8 mouse cellular contexts compared by ENCODE assay signal in the genomic region with DNA sequence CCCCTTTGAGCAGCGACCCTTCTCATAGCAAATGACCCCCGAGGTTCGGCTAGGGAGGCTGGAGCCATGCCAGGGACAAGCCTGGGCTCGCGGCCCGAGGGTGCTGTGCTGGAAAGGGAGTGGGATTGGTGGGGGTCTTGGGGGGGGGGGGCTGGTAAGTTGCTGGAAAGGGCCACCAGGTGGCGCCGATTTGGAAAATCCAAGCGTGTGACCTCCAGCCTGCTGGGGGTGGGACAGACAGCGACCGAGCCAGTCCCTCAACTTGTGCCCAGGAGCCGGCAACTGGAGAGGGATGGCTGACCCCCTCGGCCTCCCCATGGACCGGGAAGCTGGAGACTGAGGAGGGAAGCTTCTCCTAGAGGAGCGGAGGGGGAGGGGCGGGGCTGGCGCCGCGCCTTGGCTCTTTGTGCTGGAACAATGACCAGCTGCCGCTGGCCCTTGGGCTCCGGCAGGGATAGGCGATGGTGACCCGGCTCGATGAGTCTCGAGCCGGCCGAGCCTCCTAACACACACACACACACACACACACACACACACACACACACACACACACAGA. TPM values are rescaled to one million over a fixed set of nuclear protein-coding genes. Genes with fewer than 3 reads are reported as not detected.
A peak's percentile ranks its signal among the peaks of the same experiment; 100 is the strongest.
DNase-seq lines count a peak whose midpoint lies in the region; ATAC-seq lines count a peak whose summit lies in the region.

No protein-coding gene starts in this region.

- no peaks in the 10 kb centered on the region for H3K9me3 ChIP-seq in embryonic facial prominence, embryonic 14.5 days (ENCODE audit: control insufficient read depth, low read length)
- H3K9me3 ChIP-seq in heart, embryonic 14.5 days (ENCODE audit: control insufficient read depth, low read length) = no peaks in the 10 kb centered on the region
- no peaks in the 10 kb centered on the region for H3K9me3 ChIP-seq in liver, embryonic 15.5 days (replicated peaks)
- H3K9me3 ChIP-seq in neural tube, embryonic 15.5 days (replicated peaks) = no peaks in the 10 kb centered on the region

- no peaks in the 10 kb centered on the region for H3K27me3 ChIP-seq in embryonic facial prominence, embryonic 14.5 days (replicated peaks; ENCODE audit: control insufficient read depth, insufficient read depth, low read length)
- H3K27me3 ChIP-seq in heart, embryonic 14.5 days (ENCODE audit: control insufficient read depth, insufficient read depth, low read length) = no peaks in the 10 kb centered on the region
- peaks cover 33% of the 10 kb centered on the region for H3K27me3 ChIP-seq in liver, embryonic 15.5 days
- H3K27me3 ChIP-seq in neural tube, embryonic 15.5 days (replicated peaks) = 0 out of 2 replicates have a peak, but pooled peaks cover 3% of the 10 kb centered on the region

- H3K27ac ChIP-seq in embryonic facial prominence, embryonic 14.5 days (replicated peaks; ENCODE audit: low read depth, low read length) = peak overlapping the region; percentile 99
- peak overlapping the region; percentile 98 to 100 for H3K27ac ChIP-seq in heart, embryonic 14.5 days (replicated peaks in 1 of 2; ENCODE audit: control insufficient read depth in 1 of 2, insufficient read depth in 1 of 2, low read depth in 2 of 2, low read length in 2 of 2)
- peak overlapping the region; percentile 70 for H3K27ac ChIP-seq in liver, embryonic 15.5 days (replicated peaks)
- H3K27ac ChIP-seq in neural tube, embryonic 15.5 days (replicated peaks) = peak overlapping the region; percentile 94

- H3K36me3 ChIP-seq in embryonic facial prominence, embryonic 14.5 days (ENCODE audit: control insufficient read depth, insufficient read depth, low read length) = peaks cover 12% of the 10 kb centered on the region
- H3K36me3 ChIP-seq in heart, embryonic 14.5 days (ENCODE audit: control insufficient read depth, insufficient read depth, low read length) = peaks cover 23% of the 10 kb centered on the region
- peaks cover 2% of the 10 kb centered on the region; the same call in 1 of the 2 replicates for H3K36me3 ChIP-seq in liver, embryonic 15.5 days (replicated peaks)
- peaks cover 3% of the 10 kb centered on the region; the same call in 1 of the 2 replicates for H3K36me3 ChIP-seq in neural tube, embryonic 15.5 days

- peak overlapping the region; percentile 87 for H3K9ac ChIP-seq in embryonic facial prominence, embryonic 14.5 days (ENCODE audit: low read depth, low read length)
- H3K9ac ChIP-seq in heart, embryonic 14.5 days (ENCODE audit: low read length) = peak overlapping the region; percentile 96
- H3K9ac ChIP-seq in liver, embryonic 15.5 days = peak overlapping the region; percentile 57; the same call in 1 of the 2 replicates
- peak overlapping the region; percentile 69 for H3K9ac ChIP-seq in neural tube, embryonic 15.5 days (replicated peaks)

- H3K4me2 ChIP-seq in embryonic facial prominence, embryonic 14.5 days (ENCODE audit: low read depth, low read length) = peak overlapping the region; percentile 70
- peak overlapping the region; percentile 98 for H3K4me2 ChIP-seq in heart, embryonic 14.5 days (ENCODE audit: low read length)
- peak overlapping the region; percentile 94 for H3K4me2 ChIP-seq in liver, embryonic 15.5 days
- H3K4me2 ChIP-seq in neural tube, embryonic 15.5 days = peak overlapping the region; percentile 82

- peaks cover 39% of the 10 kb centered on the region for H3K4me1 ChIP-seq in embryonic facial prominence, embryonic 14.5 days (ENCODE audit: control insufficient read depth, insufficient read depth, low read length)
- H3K4me1 ChIP-seq in heart, embryonic 14.5 days (ENCODE audit: control insufficient read depth in 2 of 2, insufficient read depth in 2 of 2, low read length in 2 of 2) = peaks cover 23 to 46% of the 10 kb centered on the region in 2 experiments
- peaks cover 62% of the 10 kb centered on the region for H3K4me1 ChIP-seq in liver, embryonic 15.5 days (replicated peaks)
- peaks cover 71% of the 10 kb centered on the region for H3K4me1 ChIP-seq in neural tube, embryonic 15.5 days

- peak overlapping the region; percentile 63 for H3K4me3 ChIP-seq in embryonic facial prominence, embryonic 14.5 days (ENCODE audit: low read depth, low read length)
- H3K4me3 ChIP-seq in heart, embryonic 14.5 days (ENCODE audit: control insufficient read depth in 1 of 2, insufficient read depth in 1 of 2, low read depth in 1 of 2, low read length in 2 of 2) = peak overlapping the region; percentile 68 to 79
- H3K4me3 ChIP-seq in liver, embryonic 15.5 days (replicated peaks) = peak overlapping the region; percentile 63
- peak overlapping the region; percentile 57 for H3K4me3 ChIP-seq in neural tube, embryonic 15.5 days (replicated peaks)

- peak; percentile 41 for ATAC-seq in embryonic facial prominence, embryonic 14.5 days (ENCODE audit: low read depth)
- ATAC-seq in heart, embryonic 14.5 days (ENCODE audit: insufficient number of reproducible peaks, insufficient read depth, low FRiP score, low read depth) = peak; percentile 60
- ATAC-seq in liver, embryonic 15.5 days (ENCODE audit: insufficient read depth) = peak; percentile 16; the same call in 1 of the 2 replicates
- ATAC-seq in neural tube, embryonic 15.5 days (ENCODE audit: low FRiP score) = peak; percentile 61

- DNase-seq in 3134 (ENCODE audit: extremely low read depth, insufficient read length, low spot score) = peak; percentile 87
- peak; percentile 90 for DNase-seq in adrenal gland, adult 2 months
- DNase-seq in embryonic facial prominence, embryonic 14.5 days (ENCODE audit: low spot score) = peak; percentile 93
- DNase-seq in kidney, postnatal 14 days = peak; percentile 93
- DNase-seq in thymus, postnatal 36 days = peak; percentile 39 to 45

- WGBS in embryonic facial prominence, embryonic 14.5 days = 1% methylated on average over 7 of the region's 27 CpGs
- 1% methylated on average over 23 of the region's 27 CpGs for WGBS in heart, embryonic 14.5 days
- 0% methylated on average over 27 of the region's 27 CpGs for WGBS in liver, embryonic 15.5 days (ENCODE audit: insufficient replicate concordance)
- 0% methylated on average over 15 of the region's 27 CpGs for WGBS in neural tube, embryonic 15.5 days

RNA-seq across cellular contexts. Expression of a gene that starts 3.1 kb away (rescaled TPM):
- total RNA-seq in adrenal gland, adult 2 months (2021) = 100 to 1,000 TPM in 1 of 2 experiments, 10 to 100 TPM in 1; 52.8 to 111 TPM
- 313 and 342 TPM in 2 replicates for polyA plus RNA-seq in adrenal gland, adult 2 months (2012; rRNA removed)
- polyA plus RNA-seq in embryonic facial prominence, embryonic 14.5 days (2014; fragmentation: Nextera tagmentation; extraction: Ambion mirVana) = 51.2 and 56.1 TPM in 2 replicates
- 39.5 and 42.2 TPM in 2 replicates for polyA plus RNA-seq in heart, embryonic 14.5 days (2014; fragmentation: Nextera tagmentation; extraction: Ambion mirVana)
- polyA plus RNA-seq in liver, embryonic 15.5 days (2015; fragmentation: Nextera tagmentation; extraction: Ambion mirVana) = 6.8 and 7.7 TPM in 2 replicates
- polyA plus RNA-seq in neural tube, embryonic 15.5 days (2015; fragmentation: Nextera tagmentation; extraction: Ambion mirVana) = 23.4 and 28.2 TPM in 2 replicates

RNA-seq across cellular contexts. Expression of a gene that starts 11.1 kb away (rescaled TPM):
- 10 to 100 TPM; 45.2 to 55.1 TPM for total RNA-seq in adrenal gland, adult 2 months (2021)
- polyA plus RNA-seq in adrenal gland, adult 2 months (2012; rRNA removed) = 196 and 208 TPM in 2 replicates
- 47.4 and 49.2 TPM in 2 replicates for polyA plus RNA-seq in embryonic facial prominence, embryonic 14.5 days (2014; fragmentation: Nextera tagmentation; extraction: Ambion mirVana)
- 62.0 and 65.5 TPM in 2 replicates for polyA plus RNA-seq in heart, embryonic 14.5 days (2014; fragmentation: Nextera tagmentation; extraction: Ambion mirVana)
- polyA plus RNA-seq in liver, embryonic 15.5 days (2015; fragmentation: Nextera tagmentation; extraction: Ambion mirVana) = 27.4 and 28.8 TPM in 2 replicates
- polyA plus RNA-seq in neural tube, embryonic 15.5 days (2015; fragmentation: Nextera tagmentation; extraction: Ambion mirVana) = 89.1 and 96.2 TPM in 2 replicates

RNA-seq across cellular contexts. Expression of a gene that starts 11.8 kb away (rescaled TPM):
- total RNA-seq in adrenal gland, adult 2 months (2021) = 10 to 100 TPM; 24.7 to 37.1 TPM
- 7.5 and 9.6 TPM in 2 replicates for polyA plus RNA-seq in adrenal gland, adult 2 months (2012; rRNA removed)
- 10.5 and 11.2 TPM in 2 replicates for polyA plus RNA-seq in embryonic facial prominence, embryonic 14.5 days (2014; fragmentation: Nextera tagmentation; extraction: Ambion mirVana)
- 14.2 and 14.6 TPM in 2 replicates for polyA plus RNA-seq in heart, embryonic 14.5 days (2014; fragmentation: Nextera tagmentation; extraction: Ambion mirVana)
- polyA plus RNA-seq in liver, embryonic 15.5 days (2015; fragmentation: Nextera tagmentation; extraction: Ambion mirVana) = 10.4 and 13.4 TPM in 2 replicates
- polyA plus RNA-seq in neural tube, embryonic 15.5 days (2015; fragmentation: Nextera tagmentation; extraction: Ambion mirVana) = 12.9 and 15.8 TPM in 2 replicates

RNA-seq across cellular contexts. Expression of a gene that starts 28.2 kb away (rescaled TPM):
- under 1 TPM in 1 of 2 experiments, not detected in 1; 0.09 TPM for total RNA-seq in adrenal gland, adult 2 months (2021)
- polyA plus RNA-seq in adrenal gland, adult 2 months (2012; rRNA removed) = 0.62 and 0.65 TPM in 2 replicates
- polyA plus RNA-seq in embryonic facial prominence, embryonic 14.5 days (2014; fragmentation: Nextera tagmentation; extraction: Ambion mirVana) = 0.32 and 0.67 TPM in 2 replicates
- polyA plus RNA-seq in heart, embryonic 14.5 days (2014; fragmentation: Nextera tagmentation; extraction: Ambion mirVana) = 0.11 and 0.19 TPM in 2 replicates
- not detected in 2 replicates for polyA plus RNA-seq in liver, embryonic 15.5 days (2015; fragmentation: Nextera tagmentation; extraction: Ambion mirVana)
- 1.5 and 2.6 TPM in 2 replicates for polyA plus RNA-seq in neural tube, embryonic 15.5 days (2015; fragmentation: Nextera tagmentation; extraction: Ambion mirVana)

RNA-seq across cellular contexts. Expression of a gene that starts 28.4 kb away (rescaled TPM):
- total RNA-seq in adrenal gland, adult 2 months (2021) = 1 to 10 TPM; 6.3 to 7.7 TPM
- polyA plus RNA-seq in adrenal gland, adult 2 months (2012; rRNA removed) = 9.4 and 13.4 TPM in 2 replicates
- 2.9 and 4.3 TPM in 2 replicates for polyA plus RNA-seq in embryonic facial prominence, embryonic 14.5 days (2014; fragmentation: Nextera tagmentation; extraction: Ambion mirVana)
- polyA plus RNA-seq in heart, embryonic 14.5 days (2014; fragmentation: Nextera tagmentation; extraction: Ambion mirVana) = 0.80 and 0.92 TPM in 2 replicates
- polyA plus RNA-seq in liver, embryonic 15.5 days (2015; fragmentation: Nextera tagmentation; extraction: Ambion mirVana) = 4.4 and 5.6 TPM in 2 replicates
- 17.4 and 19.4 TPM in 2 replicates for polyA plus RNA-seq in neural tube, embryonic 15.5 days (2015; fragmentation: Nextera tagmentation; extraction: Ambion mirVana)

Comparison
In these comparisons a context has a peak if more than half of its experiments do, and no peak if none do; other contexts are left out.
1. Peak in every context shown above with its lines: DNase-seq, ATAC-seq, H3K4me3 ChIP-seq and H3K27ac ChIP-seq.
2. DNase-seq: peak in every context shown above with its lines; median percentile 93 in embryonic facial prominence, embryonic 14.5 days; 93 in kidney, postnatal 14 days; 90 in adrenal gland, adult 2 months; 87 in 3134; 42 in thymus, postnatal 36 days.